Mouse (Mus musculus) liver, adult 2 months (tissue): ENCODE results near the gene Fpr3. TPM values are rescaled to one million over a fixed set of nuclear protein-coding genes. Genes with fewer than 3 reads are reported as not detected.

Experiments used
- DNase-seq: peaks from one replicate; pipeline ENCODE4 v3.0.0-alpha.2; 2011; ENCODE audit warnings: low read depth, low spot score; ENCODE audit errors: extremely low read depth
- H3K27ac ChIP-seq: fragments of 200-500 bp; replicated peaks from 2 replicates; pipeline ENCODE4 v1.5.1; 2012; ENCODE audit warnings: low read depth, mild to moderate bottlenecking, control low read depth, inconsistent platforms, low read length; ENCODE audit not compliant: insufficient read depth
- H3K27me3 ChIP-seq: fragments of 200-500 bp; 2 replicates; pipeline ENCODE4 v1.6.1; 2012; ENCODE audit warnings: mild to moderate bottlenecking, moderate library complexity, low read length, inconsistent platforms; ENCODE audit not compliant: control insufficient read depth, insufficient read depth
- H3K36me3 ChIP-seq: fragments of 200-500 bp; 2 replicates; pipeline ENCODE4 v1.6.1; 2012; ENCODE audit warnings: low read length, inconsistent platforms; ENCODE audit not compliant: control insufficient read depth, insufficient read depth
- H3K4me1 ChIP-seq: fragments of 200-500 bp; 2 replicates; pipeline ENCODE4 v1.6.1; 2011; ENCODE audit warnings: low read length; ENCODE audit not compliant: control insufficient read depth, insufficient read depth
- H3K4me3 ChIP-seq: fragments of 200-500 bp; 2 replicates; pipeline ENCODE4 v1.5.1; 2011; ENCODE audit warnings: low read depth, mild to moderate bottlenecking, control low read depth, low read length, moderate library complexity; ENCODE audit not compliant: insufficient read depth
- H3K79me2 ChIP-seq: fragments of 200-500 bp; 2 replicates; pipeline ENCODE4 v1.6.1; 2012; ENCODE audit warnings: inconsistent platforms, mild to moderate bottlenecking, low read length, moderate library complexity; ENCODE audit not compliant: control insufficient read depth, insufficient read depth
- H3K9ac ChIP-seq: fragments of 200-500 bp; 2 replicates; pipeline ENCODE4 v1.6.1; 2012; ENCODE audit warnings: low read depth, mild to moderate bottlenecking, control low read depth, inconsistent platforms, low read length
- CTCF ChIP-seq: fragments of 200-500 bp; IDR thresholded peaks from 2 replicates; pipeline ENCODE4 v1.5.1; 2011; ENCODE audit warnings: low read depth, low read length, control low read depth
- POLR2A ChIP-seq: fragments of 200-500 bp; IDR thresholded peaks from 2 replicates; pipeline ENCODE4 v1.6.1; 2011; ENCODE audit warnings: low read length, control low read depth; ENCODE audit not compliant: insufficient read depth; ENCODE audit errors: extremely low read depth
- WGBS: fragments of 180-500 bp; shearing (Covaris S2); methylation state at CpG from one replicate; pipeline ENCODE4 v1.1.7; 2018; 5-methylcytosine and 5-hydroxymethylcytosine counted together
- polyA plus RNA-seq: library from polyadenylated mRNA; depleted of rRNA; stranded (reverse); fragments of >200 nt; gene quantifications from 2 replicates; pipeline ENCODE4 v1.2.3, GENCODE M21; 2012
- total RNA-seq: library from RNA; depleted of rRNA; stranded (reverse); fragments of >200 nt; gene quantifications from 2 replicates; pipeline ENCODE4 v1.2.3, GENCODE M21; 2014

The Fpr3 gene
- total and polyA plus RNA-seq, 2 experiments = not detected

DNA sequence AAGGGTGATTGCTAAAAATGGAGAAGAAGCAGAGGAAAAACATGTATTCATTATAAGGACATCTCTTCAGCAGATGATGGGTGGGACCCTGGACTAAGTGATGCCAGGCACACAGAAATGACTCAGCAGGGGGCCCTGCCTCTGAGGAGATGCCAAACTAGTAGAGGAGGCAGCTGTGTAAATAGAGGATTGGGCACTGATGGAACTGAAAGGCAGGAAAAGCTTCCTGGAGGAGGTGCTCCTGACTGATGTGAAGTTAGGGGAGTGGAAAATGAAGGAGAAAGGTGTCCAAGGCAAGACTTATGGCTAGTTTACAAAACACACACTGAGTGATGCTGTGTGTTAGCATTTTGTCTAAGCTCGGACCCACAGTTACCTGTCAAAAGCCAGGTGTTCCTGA lies 30.2 kb upstream of the Fpr3 start:
- no peak for TF ChIP-seq POLR2A
- no peaks in the 10 kb centered on the region for H3K36me3 ChIP-seq
- no peak overlapping the region for H3K27ac ChIP-seq
- no peaks in the 10 kb centered on the region for H3K79me2 ChIP-seq
- H3K27me3 ChIP-seq = no peaks in the 10 kb centered on the region
- no peak overlapping the region for H3K4me3 ChIP-seq
- H3K9ac ChIP-seq = no peak overlapping the region
- 67% methylated on average over 1 of the region's 1 CpGs for WGBS
- H3K4me1 ChIP-seq = no peaks in the 10 kb centered on the region
- DNase-seq = no peak

DNA sequence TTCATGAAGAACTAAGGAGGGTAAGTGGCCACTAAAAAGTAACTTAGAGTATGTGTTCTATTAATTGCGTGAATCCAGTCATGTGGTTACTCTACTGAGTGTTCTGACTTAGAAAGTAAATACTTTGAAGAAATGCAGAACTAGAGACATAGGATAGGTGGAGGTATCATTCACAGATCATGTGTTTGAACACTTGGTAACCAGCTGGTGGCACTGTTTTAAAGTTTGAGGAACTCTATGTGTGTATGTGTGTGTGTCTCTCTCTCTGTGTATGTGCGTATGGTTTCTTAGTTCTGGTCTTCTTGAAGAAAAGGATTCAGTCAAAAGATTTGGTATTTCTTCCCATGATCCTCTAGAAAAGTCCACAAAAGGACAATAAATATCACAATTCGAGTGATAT lies 27.5 kb upstream of the Fpr3 start:
- no peaks in the 10 kb centered on the region for H3K27me3 ChIP-seq
- H3K4me3 ChIP-seq = no peak overlapping the region
- no peak overlapping the region for H3K27ac ChIP-seq
- no peak overlapping the region for H3K9ac ChIP-seq
- WGBS = 80% methylated on average over 3 of the region's 3 CpGs
- no peaks in the 10 kb centered on the region for H3K36me3 ChIP-seq
- TF ChIP-seq POLR2A (no peak), CTCF (0 out of 2 replicates have a peak, but pooled peaks have one; percentile 16)
- no peaks in the 10 kb centered on the region for H3K79me2 ChIP-seq
- DNase-seq = no peak
- H3K4me1 ChIP-seq = no peaks in the 10 kb centered on the region

DNA sequence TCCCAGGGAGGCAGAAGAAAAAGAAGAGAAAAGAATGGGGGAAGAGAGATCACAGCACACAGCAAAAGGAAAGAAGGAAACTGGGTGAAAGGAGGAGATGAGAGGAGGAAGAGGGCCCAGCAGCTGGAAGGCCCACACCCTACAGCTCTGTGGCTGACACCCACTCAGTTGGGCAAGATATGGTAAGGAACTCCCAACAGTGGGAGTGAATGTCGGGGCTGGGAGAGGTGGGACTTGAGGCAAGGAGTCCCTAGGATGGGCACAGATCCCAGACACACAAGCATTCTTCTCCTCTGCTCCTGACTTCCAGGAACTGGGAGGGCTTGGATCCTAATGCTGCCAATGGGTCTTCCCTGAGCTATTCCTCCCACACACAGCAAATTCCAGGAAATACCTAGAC lies 25.3 kb upstream of the Fpr3 start:
- H3K4me1 ChIP-seq = peaks cover 2% of the 10 kb centered on the region; the same call in 1 of the 2 replicates
- no peaks in the 10 kb centered on the region for H3K79me2 ChIP-seq
- H3K27me3 ChIP-seq = no peaks in the 10 kb centered on the region
- H3K27ac ChIP-seq = no peak overlapping the region
- no peak overlapping the region for H3K9ac ChIP-seq
- no peak overlapping the region for H3K4me3 ChIP-seq
- WGBS = 67% methylated on average over 1 of the region's 1 CpGs
- TF ChIP-seq CTCF = no peak
- TF ChIP-seq POLR2A = no peak
- H3K36me3 ChIP-seq = no peaks in the 10 kb centered on the region
- DNase-seq = no peak

DNA sequence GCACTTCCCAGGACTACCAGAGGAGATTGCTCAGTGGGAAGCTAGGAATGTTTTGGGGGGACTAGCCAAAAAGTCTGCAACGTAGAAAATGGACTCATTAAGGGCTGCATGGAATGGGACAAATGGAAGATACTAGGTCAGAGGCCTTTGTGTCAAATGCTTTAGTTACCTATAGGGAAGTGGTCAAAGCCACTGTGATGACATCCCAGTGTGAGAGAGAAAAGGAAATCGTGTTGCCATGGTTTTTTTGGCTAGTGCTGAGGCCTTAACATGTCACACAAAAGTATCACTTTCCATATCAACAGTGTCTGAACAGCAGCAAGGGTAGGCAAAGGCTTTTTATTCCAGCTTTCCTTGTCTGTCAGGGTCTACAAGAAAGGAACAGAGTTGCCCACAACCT lies 22.5 kb upstream of the Fpr3 start:
- Histone ChIP-seq H3K79me2 (no peaks in the 10 kb centered on the region), H3K27ac (no peak overlapping the region), H3K4me1 (peaks cover 2% of the 10 kb centered on the region; the same call in 1 of the 2 replicates), H3K4me3 (no peak overlapping the region), H3K27me3 (no peaks in the 10 kb centered on the region), H3K9ac (no peak overlapping the region), H3K36me3 (no peaks in the 10 kb centered on the region)
- peak; percentile 22 for DNase-seq
- TF ChIP-seq POLR2A = no peak
- TF ChIP-seq CTCF = no peak
- WGBS = 68% methylated on average over 2 of the region's 2 CpGs

DNA sequence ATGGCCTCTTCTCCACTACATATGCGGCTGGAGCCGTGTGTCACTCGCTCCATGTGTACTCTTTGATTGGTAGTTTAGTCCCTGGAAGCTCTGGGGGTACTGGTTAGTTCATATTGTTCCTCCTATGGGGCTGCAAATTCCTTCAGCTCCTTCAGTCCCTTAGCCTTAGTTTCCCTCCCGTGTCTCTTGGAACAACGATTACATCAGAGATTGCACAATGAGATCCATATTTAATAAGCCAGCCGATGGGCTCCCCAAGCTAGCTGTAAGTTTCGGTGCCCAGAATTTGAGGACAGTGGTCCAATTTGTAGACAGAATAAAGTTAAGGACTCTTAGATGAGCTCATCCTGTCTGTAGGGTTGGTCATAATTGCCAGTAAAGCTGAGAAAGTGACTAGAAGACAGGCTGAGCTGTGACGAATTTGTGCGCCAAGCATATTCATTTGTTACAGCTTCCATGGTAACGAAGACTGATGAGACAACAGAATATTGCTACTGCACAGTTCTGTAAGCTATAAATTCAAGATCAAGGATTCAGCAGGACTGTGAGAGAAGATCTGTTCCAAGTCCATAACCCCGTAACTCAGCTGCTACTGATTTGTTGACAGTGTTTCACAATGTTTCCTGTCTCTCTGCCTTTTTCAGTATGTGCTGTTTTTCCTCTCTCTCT lies 20.7 kb upstream of the Fpr3 start:
- no peak for TF ChIP-seq POLR2A
- no peak for TF ChIP-seq CTCF
- Histone ChIP-seq H3K36me3 (no peaks in the 10 kb centered on the region), H3K4me3 (no peak overlapping the region), H3K4me1 (peaks cover 2% of the 10 kb centered on the region; the same call in 1 of the 2 replicates), H3K27ac (no peak overlapping the region), H3K9ac (no peak overlapping the region), H3K79me2 (no peaks in the 10 kb centered on the region), H3K27me3 (no peaks in the 10 kb centered on the region)
- WGBS = 49% methylated on average over 11 of the region's 11 CpGs
- peak; percentile 42 for DNase-seq

DNA sequence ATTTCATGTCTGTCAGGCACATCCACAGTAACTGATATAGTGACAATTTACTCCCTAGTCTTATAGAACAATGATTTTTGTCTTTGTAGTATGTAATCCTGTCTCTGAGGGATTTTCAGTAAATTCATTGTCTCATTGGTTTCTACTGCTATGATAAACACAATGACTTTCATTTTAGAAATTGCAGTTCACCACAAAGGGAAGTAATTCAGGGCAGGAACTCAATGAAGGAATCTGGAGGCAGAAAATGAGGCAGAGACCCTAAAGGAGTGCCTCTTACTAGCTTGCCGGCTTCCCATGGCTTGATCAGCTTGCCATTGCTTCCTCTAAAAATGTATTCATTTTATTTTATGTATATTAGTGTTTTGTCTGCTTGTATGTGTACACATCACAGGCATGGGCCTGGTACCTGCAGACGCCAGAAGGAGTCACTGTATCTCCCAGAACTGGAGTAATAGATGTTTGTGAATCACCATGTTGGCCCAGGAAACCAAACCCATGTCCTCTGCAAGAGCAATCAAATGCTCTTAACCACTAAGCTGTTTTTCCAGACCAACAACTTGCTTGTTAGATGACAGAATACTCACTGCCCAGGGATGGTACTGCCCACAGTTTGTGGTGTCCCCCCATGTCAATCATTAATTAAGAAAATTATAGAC lies 16.6 kb upstream of the Fpr3 start:
- WGBS = 79% methylated on average over 2 of the region's 2 CpGs
- H3K79me2 ChIP-seq = no peaks in the 10 kb centered on the region
- H3K27me3 ChIP-seq = no peaks in the 10 kb centered on the region
- no peaks in the 10 kb centered on the region for H3K36me3 ChIP-seq
- TF ChIP-seq CTCF = no peak
- TF ChIP-seq POLR2A = no peak
- 0 out of 2 replicates have a peak overlapping the region, but pooled peaks have one; percentile 24 for H3K27ac ChIP-seq
- peaks cover 2% of the 10 kb centered on the region; the same call in 1 of the 2 replicates for H3K4me1 ChIP-seq
- no peak for DNase-seq
- H3K4me3 ChIP-seq = no peak overlapping the region
- H3K9ac ChIP-seq = no peak overlapping the region
